Mouse (Mus musculus) forebrain, embryonic 10.5 days (tissue): ENCODE measurements around the gene Gpld1. TPM values are rescaled to one million over a fixed set of nuclear protein-coding genes. Genes with fewer than 3 reads are reported as not detected.

Experiments used
- DNase-seq: peaks from one replicate; pipeline ENCODE4 v3.0.0-alpha.2; 2017; ENCODE audit warnings: low spot score; ENCODE audit errors: extremely low spot score
- H3K27ac ChIP-seq: fragments of 300-500 bp; sonication (generic); 2 replicates; pipeline ENCODE4 v1.5.1; 2016; ENCODE audit warnings: mild to moderate bottlenecking
- H3K27me3 ChIP-seq: fragments of 300-500 bp; sonication (generic); 2 replicates; pipeline ENCODE4 v1.6.1; 2016; ENCODE audit warnings: mild to moderate bottlenecking; ENCODE audit not compliant: poor library complexity, severe bottlenecking
- H3K36me3 ChIP-seq: fragments of 300-500 bp; sonication (generic); replicated peaks from 2 replicates; pipeline ENCODE4 v1.6.1; 2016; ENCODE audit warnings: mild to moderate bottlenecking, moderate library complexity
- H3K4me1 ChIP-seq: fragments of 300-500 bp; sonication (generic); 2 replicates; pipeline ENCODE4 v1.6.1; 2016
- H3K4me3 ChIP-seq: fragments of 300-500 bp; sonication (generic); 2 replicates; pipeline ENCODE4 v1.5.1; 2016; ENCODE audit warnings: mild to moderate bottlenecking, moderate library complexity
- H3K9me3 ChIP-seq: fragments of 300-500 bp; sonication (generic); 2 replicates; pipeline ENCODE4 v1.6.1; 2016; ENCODE audit warnings: mild to moderate bottlenecking, moderate library complexity
- WGBS: fragments of 180-500 bp; shearing (Covaris S2); methylation state at CpG from one replicate; pipeline ENCODE4 v1.1.7; 2016; 5-methylcytosine and 5-hydroxymethylcytosine counted together
- polyA plus RNA-seq: library from polyadenylated mRNA; unstranded; fragments of >200 nt; fragmentation: Nextera tagmentation; extraction: Ambion mirVana; gene quantifications from 2 replicates; pipeline ENCODE4 v1.2.1, GENCODE M21; 2016

Gpld1 gene
- polyA plus RNA-seq, 1 experiment from 2014 or later: 0.40 TPM

DNA sequence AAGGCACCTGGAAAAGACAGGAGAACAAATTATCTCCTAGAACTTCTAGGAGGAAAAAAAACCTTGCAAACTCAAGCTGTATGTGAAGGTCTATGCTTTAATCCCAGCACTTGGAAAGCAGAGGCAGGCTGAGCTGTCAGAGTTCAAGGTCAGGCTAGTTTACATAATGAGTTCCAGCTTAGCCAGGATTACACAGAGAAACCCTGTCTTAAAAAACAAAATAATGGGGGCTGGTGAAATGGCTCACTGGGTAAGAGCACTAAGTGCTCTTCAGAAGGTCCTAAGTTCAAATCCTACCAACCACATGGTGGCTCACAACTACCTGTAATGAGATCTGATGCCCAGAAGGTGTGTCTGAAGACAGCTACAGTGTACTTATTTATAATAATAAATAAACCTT is 12.4 kb upstream of the Gpld1 start:
- Histone ChIP-seq H3K27ac (no peak overlapping the region), H3K9me3 (no peaks in the 10 kb centered on the region), H3K27me3 (no peaks in the 10 kb centered on the region), H3K4me1 (no peaks in the 10 kb centered on the region), H3K36me3 (peaks cover 17% of the 10 kb centered on the region), H3K4me3 (no peak overlapping the region)
- DNase-seq: no peak

DNA sequence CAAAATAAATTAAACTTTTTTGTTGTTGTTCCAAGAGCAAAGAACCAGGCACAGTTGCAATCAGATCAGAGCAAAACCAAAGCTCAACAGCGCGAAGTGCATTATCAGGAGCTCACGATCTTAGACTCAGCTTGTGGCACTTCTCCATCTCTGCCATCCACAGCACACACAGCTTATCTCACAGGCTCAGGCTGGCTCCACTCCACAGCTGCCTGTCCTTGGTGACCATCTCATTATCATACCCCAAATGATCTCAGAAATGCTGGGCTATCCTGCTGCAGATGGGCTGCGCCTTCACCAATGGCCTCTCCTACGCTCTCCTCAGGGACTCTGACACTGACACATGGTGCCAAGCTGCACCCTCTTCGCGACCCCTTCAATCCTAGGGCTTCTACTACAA is 9.8 kb upstream of the Gpld1 start:
- H3K4me3 ChIP-seq: no peak overlapping the region
- H3K27me3 ChIP-seq: peaks cover 5% of the 10 kb centered on the region
- H3K9me3 ChIP-seq: no peaks in the 10 kb centered on the region
- H3K27ac ChIP-seq: no peak overlapping the region
- peaks cover 20% of the 10 kb centered on the region for H3K4me1 ChIP-seq
- peaks cover 13% of the 10 kb centered on the region for H3K36me3 ChIP-seq
- no peak for DNase-seq
- 91% methylated on average over 7 of the region's 7 CpGs for WGBS

DNA sequence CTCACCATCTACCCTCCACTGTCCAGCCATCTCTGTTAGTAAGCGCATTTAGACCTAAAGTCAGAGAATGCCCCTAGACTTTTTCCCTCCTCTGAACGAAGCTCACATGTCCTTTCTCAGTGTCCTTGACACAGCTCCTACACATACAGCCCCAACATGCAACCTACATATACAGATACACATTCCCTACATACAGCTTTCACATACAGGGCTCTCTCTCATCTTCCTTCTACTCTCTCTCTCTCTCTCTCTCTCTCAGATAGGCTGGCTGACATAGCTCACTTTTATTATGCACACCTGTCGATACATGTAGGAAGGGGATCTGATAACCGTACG is 6.2 kb upstream of the Gpld1 start:
- Histone ChIP-seq H3K9me3 (no peaks in the 10 kb centered on the region), H3K4me3 (peak overlapping the region; percentile 77), H3K27me3 (peaks cover 10% of the 10 kb centered on the region), H3K4me1 (peaks cover 22% of the 10 kb centered on the region), H3K27ac (peak overlapping the region; percentile 92), H3K36me3 (peaks cover 13% of the 10 kb centered on the region)
- DNase-seq: no peak
- 65% methylated on average over 5 of the region's 5 CpGs for whole genome bisulfite sequencing

DNA sequence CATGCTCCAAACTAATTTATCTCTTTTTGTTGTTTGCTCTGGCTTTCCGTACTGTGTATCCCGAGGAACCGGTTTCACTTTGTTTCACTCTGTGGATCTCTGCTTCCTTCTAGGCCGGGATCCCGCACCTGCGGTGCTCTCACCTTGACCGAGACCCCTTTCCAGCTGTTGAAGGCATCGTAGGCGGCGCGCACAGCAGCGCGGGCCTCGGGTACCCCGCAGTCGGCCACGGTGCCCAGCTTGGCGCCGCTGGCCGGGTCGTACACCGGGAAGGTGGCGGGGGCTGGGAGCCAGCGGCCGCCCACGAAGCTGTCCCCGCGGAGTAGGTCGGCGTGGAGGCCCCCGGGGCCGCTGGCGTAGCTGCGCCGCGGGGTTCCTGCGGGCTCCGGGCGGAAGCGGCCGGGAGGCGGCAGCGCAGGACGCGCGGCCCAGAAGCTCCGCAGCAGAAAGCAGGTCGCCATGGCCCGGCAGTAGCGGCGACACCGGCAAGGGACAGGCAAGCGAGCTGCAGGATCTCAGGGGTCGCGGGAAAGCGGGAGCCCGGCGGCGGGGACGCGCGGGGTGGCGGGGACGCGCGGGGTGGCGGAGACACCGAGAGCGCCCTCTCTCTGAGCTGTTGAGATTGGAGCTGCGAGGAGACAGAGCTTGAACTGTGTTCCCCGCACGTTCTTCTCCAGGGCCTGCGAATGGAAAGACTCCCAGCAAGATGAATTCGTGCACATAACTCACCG is 5.7 kb upstream of the Gpld1 start, which contains the start of gene Aldh5a1:
Aldh5a1 (minus strand) TSS at position 554 of the 731 bp plus-strand sequence.
- Histone ChIP-seq H3K4me3 (peak within 1 kb of the TSS; percentile 77), H3K4me1 (peaks cover 22% of the 10 kb centered on the region), H3K36me3 (peaks cover 13% of the 10 kb centered on the region), H3K27me3 (peaks cover 10% of the 10 kb centered on the region), H3K9me3 (no peaks in the 10 kb centered on the region), H3K27ac (peak within 1 kb of the TSS; percentile 92)
- WGBS: under 1% methylated on average over 75 of the region's 75 CpGs
- peak; percentile 84 for DNase-seq

DNA sequence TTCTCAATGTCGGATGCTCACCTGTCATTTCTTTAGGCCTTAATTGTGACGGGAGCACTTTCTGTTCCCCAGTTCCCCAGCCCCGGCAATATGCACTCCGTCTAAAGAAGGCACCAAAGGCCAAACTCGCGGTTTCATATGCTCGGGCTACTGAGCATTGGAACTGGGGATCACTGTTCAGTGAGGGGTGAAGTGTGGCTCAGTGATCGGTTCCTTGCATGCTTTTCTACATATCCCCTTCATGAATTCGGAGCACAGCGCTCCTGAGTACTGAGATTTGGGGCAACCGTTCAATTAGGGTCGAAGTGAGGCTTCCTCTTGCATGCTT is 5.1 kb upstream of the Gpld1 start:
- Histone ChIP-seq H3K27me3 (peaks cover 10% of the 10 kb centered on the region), H3K4me3 (peak overlapping the region; percentile 77), H3K27ac (peak overlapping the region; percentile 92), H3K9me3 (no peaks in the 10 kb centered on the region), H3K4me1 (peaks cover 27% of the 10 kb centered on the region), H3K36me3 (peaks cover 13% of the 10 kb centered on the region)
- WGBS: 19% methylated on average over 12 of the region's 12 CpGs
- no peak for DNase-seq

DNA sequence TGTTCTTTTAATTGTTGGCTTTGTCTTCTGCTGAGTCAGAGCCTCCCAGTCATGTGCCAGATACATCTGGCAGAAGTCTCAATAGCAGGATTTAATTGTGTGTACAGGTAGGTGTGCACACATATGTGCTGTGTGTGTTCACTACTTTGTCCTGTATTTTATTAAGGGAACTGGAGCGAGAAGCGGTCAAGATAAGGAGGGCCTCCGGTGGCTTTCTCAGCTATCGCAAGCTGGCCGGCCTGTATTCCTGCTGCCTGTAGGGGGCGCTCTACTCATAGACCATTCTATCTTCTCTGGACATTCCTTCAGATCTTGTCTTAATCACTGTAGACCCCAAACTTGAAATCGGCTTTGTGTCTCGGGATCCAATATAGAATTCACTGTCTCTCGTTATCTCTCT is 4.3 kb upstream of the Gpld1 start:
- Histone ChIP-seq H3K27ac (no peak overlapping the region), H3K4me1 (peaks cover 28% of the 10 kb centered on the region), H3K36me3 (peaks cover 13% of the 10 kb centered on the region), H3K27me3 (peaks cover 10% of the 10 kb centered on the region), H3K4me3 (no peak overlapping the region), H3K9me3 (no peaks in the 10 kb centered on the region)
- 30% methylated on average over 9 of the region's 9 CpGs for WGBS
- DNase-seq: peak; percentile 74

DNA sequence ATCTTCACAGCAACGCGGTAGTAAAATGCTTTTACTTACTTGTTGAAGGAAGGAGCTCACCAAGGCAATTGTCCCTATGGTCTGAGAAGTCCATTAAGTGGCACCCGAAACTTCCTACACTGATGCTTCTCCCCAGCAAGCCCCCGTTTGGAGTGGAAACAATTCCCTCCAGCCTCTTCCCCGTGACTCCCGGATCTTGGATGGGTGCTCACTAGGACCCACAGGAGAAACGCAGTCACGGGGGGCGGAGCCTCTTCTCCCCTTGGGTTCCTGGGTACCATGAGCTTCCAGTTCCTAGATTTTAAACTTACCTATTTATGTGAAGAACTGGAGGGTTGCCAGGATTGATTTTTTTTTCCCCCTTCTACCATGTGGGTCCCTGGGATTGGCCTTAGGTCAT is 3.5 kb upstream of the Gpld1 start:
- peaks cover 10% of the 10 kb centered on the region for H3K27me3 ChIP-seq
- peaks cover 28% of the 10 kb centered on the region for H3K4me1 ChIP-seq
- H3K9me3 ChIP-seq: no peaks in the 10 kb centered on the region
- 87% methylated on average over 9 of the region's 9 CpGs for WGBS
- H3K4me3 ChIP-seq: no peak overlapping the region
- no peak for DNase-seq
- peaks cover 10% of the 10 kb centered on the region for H3K36me3 ChIP-seq
- no peak overlapping the region for H3K27ac ChIP-seq

DNA sequence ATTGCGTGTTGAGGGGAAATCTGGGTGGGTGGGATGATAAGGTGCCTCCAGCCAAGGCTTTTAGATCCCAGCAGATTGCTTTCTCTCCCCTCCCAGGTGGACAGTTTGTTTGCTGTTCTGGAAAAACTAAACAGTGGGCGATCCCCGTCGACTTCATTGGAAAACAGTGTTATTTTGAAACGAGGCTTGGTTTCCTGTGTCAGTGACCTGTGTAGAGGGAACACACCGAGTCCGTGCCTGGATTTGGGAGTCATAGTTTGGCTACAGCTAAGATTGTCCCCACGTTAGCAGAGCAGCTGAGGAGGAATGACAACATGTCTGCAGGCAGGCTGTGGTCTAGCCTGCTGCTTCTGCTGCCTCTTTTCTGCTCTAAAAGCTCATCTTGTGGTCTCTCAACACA is 351 bp downstream of the Gpld1 start:
- Histone ChIP-seq H3K4me3 (no peak overlapping the region), H3K4me1 (peaks cover 11% of the 10 kb centered on the region), H3K27me3 (peaks cover 4% of the 10 kb centered on the region), H3K36me3 (no peaks in the 10 kb centered on the region), H3K27ac (no peak overlapping the region), H3K9me3 (no peaks in the 10 kb centered on the region)
- 91% methylated on average over 8 of the region's 8 CpGs for WGBS
- no peak for DNase-seq

DNA sequence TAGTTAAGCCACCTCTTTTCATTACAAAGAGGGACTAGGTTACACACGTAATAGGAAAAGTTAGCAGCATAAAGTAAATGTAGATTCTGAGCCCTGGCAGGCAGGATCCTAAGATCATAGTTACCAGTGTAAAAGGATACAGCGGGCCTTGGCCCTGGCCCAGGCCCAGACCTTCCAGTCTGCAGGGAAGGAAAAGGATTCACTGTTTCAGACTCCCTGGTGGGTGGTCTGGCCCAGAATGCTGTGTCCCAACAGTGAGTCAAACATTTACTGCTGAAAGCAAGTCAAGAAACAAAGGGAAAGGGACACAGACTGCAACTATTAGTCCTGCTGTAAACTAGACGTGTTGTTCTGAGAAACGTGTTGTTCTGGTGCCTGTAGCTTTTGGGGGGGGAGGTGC is 2.6 kb downstream of the Gpld1 start:
- Histone ChIP-seq H3K4me3 (no peak overlapping the region), H3K27me3 (no peaks in the 10 kb centered on the region; the same call in 1 of the 2 replicates), H3K36me3 (no peaks in the 10 kb centered on the region), H3K9me3 (no peaks in the 10 kb centered on the region), H3K4me1 (peaks cover 11% of the 10 kb centered on the region), H3K27ac (no peak overlapping the region)
- 34% methylated on average over 4 of the region's 4 CpGs for WGBS
- no peak for DNase-seq

DNA sequence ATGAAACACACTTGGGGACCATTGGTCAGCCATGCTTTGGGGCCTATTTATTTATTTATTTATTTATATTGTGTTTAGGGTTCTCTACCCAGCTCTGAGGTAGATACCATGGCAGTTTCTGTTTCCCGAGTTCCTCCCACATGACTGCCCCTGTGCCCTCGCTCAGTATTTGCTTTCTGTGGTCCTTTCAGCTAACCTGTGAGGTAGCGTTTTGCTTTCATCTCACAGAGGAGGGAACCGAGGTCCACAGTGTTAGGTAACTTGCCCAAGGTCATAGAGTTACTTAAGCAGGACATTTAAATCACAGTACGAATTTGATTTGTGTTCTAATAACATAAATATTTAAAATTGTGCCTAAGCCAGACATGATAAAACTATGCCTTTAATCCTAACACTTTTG is 4.2 kb downstream of the Gpld1 start:
- H3K4me1 ChIP-seq: peaks cover 11% of the 10 kb centered on the region
- 91% methylated on average over 5 of the region's 5 CpGs for WGBS
- H3K27me3 ChIP-seq: no peaks in the 10 kb centered on the region; the same call in 1 of the 2 replicates
- no peaks in the 10 kb centered on the region for H3K36me3 ChIP-seq
- DNase-seq: no peak
- no peak overlapping the region for H3K4me3 ChIP-seq
- no peaks in the 10 kb centered on the region for H3K9me3 ChIP-seq
- H3K27ac ChIP-seq: no peak overlapping the region

DNA sequence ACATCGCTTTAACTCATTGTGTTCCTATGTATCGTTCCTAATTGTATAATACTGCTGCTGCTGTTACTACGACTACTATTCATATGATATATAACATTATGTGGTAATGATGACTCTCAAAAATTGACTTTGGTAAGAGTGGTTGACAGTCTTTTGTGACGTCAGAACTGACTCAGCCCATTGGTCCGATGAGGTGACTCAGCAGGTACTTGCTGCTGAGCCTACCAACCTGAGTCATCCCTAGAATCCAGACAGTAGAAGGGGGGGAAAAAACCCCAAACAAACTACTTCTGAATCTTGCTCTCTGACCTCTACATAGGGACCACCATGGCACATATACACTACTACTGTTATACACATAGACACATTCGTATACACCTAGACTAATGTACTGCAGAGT is 5.9 kb downstream of the Gpld1 start:
- H3K9me3 ChIP-seq: no peaks in the 10 kb centered on the region
- H3K4me1 ChIP-seq: peaks cover 4% of the 10 kb centered on the region; the same call in 1 of the 2 replicates
- H3K4me3 ChIP-seq: no peak overlapping the region
- no peak for DNase-seq
- 86% methylated on average over 6 of the region's 6 CpGs for WGBS
- no peak overlapping the region for H3K27ac ChIP-seq
- no peaks in the 10 kb centered on the region for H3K27me3 ChIP-seq
- no peaks in the 10 kb centered on the region for H3K36me3 ChIP-seq

DNA sequence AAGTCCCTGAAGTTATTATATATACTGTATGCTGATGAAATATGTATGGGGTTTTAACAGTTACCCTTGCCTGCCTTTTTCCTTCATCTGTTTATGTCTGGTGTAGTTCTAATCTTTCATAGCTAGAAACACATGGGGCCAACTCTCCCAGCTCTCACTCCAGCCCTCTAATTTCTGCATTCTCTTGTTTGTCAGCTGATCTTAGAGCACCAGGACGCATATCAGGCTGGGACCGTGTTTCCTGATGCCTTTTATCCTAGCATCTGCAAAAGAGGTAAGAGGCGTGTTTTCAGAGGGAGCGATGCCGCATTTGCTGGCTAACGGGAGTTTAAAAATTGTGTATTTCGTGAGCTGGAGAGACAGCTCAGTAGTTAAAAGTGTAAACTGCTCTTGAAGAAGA is 9.7 kb downstream of the Gpld1 start:
- 89% methylated on average over 7 of the region's 7 CpGs for WGBS
- DNase-seq: no peak
- Histone ChIP-seq H3K9me3 (no peaks in the 10 kb centered on the region), H3K4me3 (no peak overlapping the region), H3K27me3 (peaks cover 8% of the 10 kb centered on the region), H3K36me3 (no peaks in the 10 kb centered on the region), H3K27ac (no peak overlapping the region), H3K4me1 (peaks cover 2% of the 10 kb centered on the region; the same call in 1 of the 2 replicates)

DNA sequence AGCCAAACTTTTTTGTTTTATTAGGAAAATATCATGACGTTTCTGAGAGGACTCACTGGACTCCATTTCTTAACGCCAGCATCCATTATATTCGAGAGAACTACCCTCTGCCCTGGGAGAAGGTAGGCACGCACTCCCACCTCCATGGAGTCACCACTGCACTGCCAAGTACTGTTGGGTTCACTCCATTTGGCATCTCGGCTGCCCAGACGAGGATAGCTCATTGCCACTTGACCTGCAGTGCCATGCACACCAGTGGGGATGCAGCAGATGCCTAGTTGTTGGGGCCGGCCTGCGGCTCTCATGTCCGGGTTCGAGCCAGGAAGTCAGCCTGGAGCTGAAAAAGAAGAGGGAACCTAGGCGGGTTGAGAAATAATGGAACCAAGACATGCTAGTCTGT is 12.1 kb downstream of the Gpld1 start:
- H3K4me3 ChIP-seq: no peak overlapping the region
- peaks cover 2% of the 10 kb centered on the region; the same call in 1 of the 2 replicates for H3K4me1 ChIP-seq
- DNase-seq: no peak
- no peaks in the 10 kb centered on the region for H3K9me3 ChIP-seq
- WGBS: 56% methylated on average over 11 of the region's 11 CpGs
- peaks cover 8% of the 10 kb centered on the region for H3K27me3 ChIP-seq
- no peaks in the 10 kb centered on the region for H3K36me3 ChIP-seq
- H3K27ac ChIP-seq: no peak overlapping the region

DNA sequence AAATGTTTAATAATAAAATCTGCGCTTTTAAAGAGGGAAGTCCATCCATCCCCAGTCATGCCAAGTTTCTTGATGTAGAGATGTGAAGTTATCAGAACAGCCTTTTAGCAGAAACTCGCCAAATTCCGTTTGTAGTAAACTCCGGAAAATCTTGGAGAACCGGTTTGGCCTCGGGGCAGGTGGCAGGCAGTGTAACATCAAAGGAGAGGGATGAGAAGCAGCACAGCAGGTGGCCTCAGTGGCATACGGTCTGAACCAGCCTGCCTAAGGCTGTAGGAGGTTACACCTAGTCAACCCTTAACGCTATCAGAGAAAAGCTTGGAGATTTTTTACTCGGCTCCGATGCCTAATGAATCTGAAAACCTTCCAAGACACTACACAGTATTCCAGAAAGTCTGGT is 12.5 kb downstream of the Gpld1 start:
- 21% methylated on average over 10 of the region's 10 CpGs for WGBS
- peaks cover 8% of the 10 kb centered on the region for H3K27me3 ChIP-seq
- no peaks in the 10 kb centered on the region for H3K9me3 ChIP-seq
- H3K36me3 ChIP-seq: no peaks in the 10 kb centered on the region
- no peak overlapping the region for H3K27ac ChIP-seq
- H3K4me1 ChIP-seq: peaks cover 2% of the 10 kb centered on the region; the same call in 1 of the 2 replicates
- no peak overlapping the region for H3K4me3 ChIP-seq
- no peak for DNase-seq
